Mouse (Mus musculus) spleen, adult 2 months (tissue): ENCODE measurements around the gene Npepps. TPM values are rescaled to one million over a fixed set of nuclear protein-coding genes. Genes with fewer than 3 reads are reported as not detected.

Experiments
- DNase-seq, 2 experiments: peaks; one replicate each; pipeline versions ENCODE4 v3.0.0 to v3.0.0-alpha.2; 2012 to 2021; ENCODE audit warnings: low spot score in 2 of 2, low read depth in 1 of 2
- H3K27ac ChIP-seq: fragments of 200-500 bp; 2 replicates; pipeline ENCODE4 v1.5.1; 2012; ENCODE audit warnings: low read length, inconsistent platforms; ENCODE audit not compliant: insufficient read depth
- H3K27me3 ChIP-seq: fragments of 200-500 bp; 2 replicates; pipeline ENCODE4 v1.6.1; 2012; ENCODE audit warnings: mild to moderate bottlenecking, moderate library complexity, low read length, inconsistent platforms; ENCODE audit not compliant: control insufficient read depth, insufficient read depth
- H3K36me3 ChIP-seq: fragments of 200-500 bp; 2 replicates; pipeline ENCODE4 v1.6.1; 2012; ENCODE audit warnings: mild to moderate bottlenecking, low read length, inconsistent platforms; ENCODE audit not compliant: control insufficient read depth, insufficient read depth
- H3K4me1 ChIP-seq: fragments of 200-500 bp; 2 replicates; pipeline ENCODE4 v1.6.1; 2011; ENCODE audit warnings: inconsistent platforms; ENCODE audit not compliant: control insufficient read depth, insufficient read depth, insufficient read length
- H3K4me3 ChIP-seq: fragments of 200-500 bp; 2 replicates; pipeline ENCODE4 v1.5.1; 2011; ENCODE audit warnings: mild to moderate bottlenecking, inconsistent platforms; ENCODE audit not compliant: insufficient read depth, insufficient read length; ENCODE audit errors: extremely low read depth
- CTCF ChIP-seq: fragments of 200-500 bp; IDR thresholded peaks from 2 replicates; pipeline ENCODE4 v1.5.1; 2011; ENCODE audit warnings: mild to moderate bottlenecking, inconsistent platforms; ENCODE audit not compliant: insufficient read depth, insufficient read length, insufficient replicate concordance; ENCODE audit errors: extremely low read depth
- POLR2A ChIP-seq: fragments of 200-500 bp; IDR thresholded peaks from 2 replicates; pipeline ENCODE4 v1.6.1; 2011; ENCODE audit warnings: low read depth, low read length, inconsistent platforms
- WGBS: fragments of 180-500 bp; shearing (Covaris S2); methylation state at CpG from one replicate; pipeline ENCODE4 v1.1.7; 2018; 5-methylcytosine and 5-hydroxymethylcytosine counted together
- polyA plus RNA-seq: library from polyadenylated mRNA; depleted of rRNA; stranded (reverse); fragments of >200 nt; gene quantifications from 2 replicates; pipeline ENCODE4 v1.2.3, GENCODE M21; 2012

The Npepps gene
- polyA plus RNA-seq, 1 experiment, result 11.7 TPM

DNA sequence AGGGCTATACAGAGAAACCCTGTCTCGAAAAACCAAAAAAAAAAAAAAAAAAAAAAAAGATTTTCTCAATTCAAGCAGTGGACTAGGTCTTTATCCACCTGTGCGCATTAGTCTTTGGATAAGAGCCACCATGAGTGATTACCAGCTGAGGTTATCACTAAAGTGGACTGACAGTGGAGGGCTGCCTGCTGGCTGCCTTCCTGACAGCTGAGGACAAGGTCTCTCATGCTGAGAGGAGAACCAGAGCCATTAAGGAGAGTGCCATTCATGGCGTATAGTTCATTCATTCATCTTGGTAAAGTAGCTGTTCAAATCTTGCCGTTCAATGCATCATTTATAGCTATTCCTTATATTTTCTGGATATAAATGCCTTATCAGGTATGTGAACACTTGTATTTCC lies 16.1 kb upstream of the Npepps start:
- H3K4me1 ChIP-seq, result no peaks in the 10 kb centered on the region; the same call in 1 of the 2 replicates
- no peak overlapping the region for H3K4me3 ChIP-seq
- no peaks in the 10 kb centered on the region for H3K27me3 ChIP-seq
- WGBS, result 92% methylated on average over 3 of the region's 4 CpGs
- no peak overlapping the region for H3K27ac ChIP-seq
- TF ChIP-seq POLR2A (no peak), CTCF (no peak)
- H3K36me3 ChIP-seq, result no peaks in the 10 kb centered on the region
- no peak for DNase-seq

DNA sequence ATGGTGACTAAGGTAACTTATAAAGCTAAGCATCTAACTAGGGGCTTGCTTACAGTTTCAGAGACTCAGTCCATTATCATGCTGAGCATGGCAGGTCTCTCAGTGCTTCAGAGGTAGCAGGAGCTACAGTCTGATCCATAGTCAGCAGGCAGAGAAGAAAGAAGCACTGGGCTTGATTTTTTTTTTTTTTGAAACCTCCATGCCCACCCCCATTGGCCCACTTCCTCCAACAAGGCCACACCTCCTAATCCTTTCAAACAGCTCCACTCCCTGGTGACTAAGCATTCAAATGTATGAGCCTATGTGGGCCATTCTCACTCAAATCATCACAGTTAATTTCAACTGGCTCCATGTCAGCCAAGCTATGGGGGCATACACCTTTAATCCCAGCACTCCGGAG lies 12.3 kb upstream of the Npepps start:
- DNase-seq, result no peak
- Histone ChIP-seq H3K4me3 (no peak overlapping the region), H3K4me1 (no peaks in the 10 kb centered on the region), H3K27ac (no peak overlapping the region), H3K27me3 (no peaks in the 10 kb centered on the region), H3K36me3 (no peaks in the 10 kb centered on the region)
- TF ChIP-seq CTCF, result no peak
- TF ChIP-seq POLR2A, result no peak
- 96% methylated on average over 1 of the region's 1 CpGs for WGBS

DNA sequence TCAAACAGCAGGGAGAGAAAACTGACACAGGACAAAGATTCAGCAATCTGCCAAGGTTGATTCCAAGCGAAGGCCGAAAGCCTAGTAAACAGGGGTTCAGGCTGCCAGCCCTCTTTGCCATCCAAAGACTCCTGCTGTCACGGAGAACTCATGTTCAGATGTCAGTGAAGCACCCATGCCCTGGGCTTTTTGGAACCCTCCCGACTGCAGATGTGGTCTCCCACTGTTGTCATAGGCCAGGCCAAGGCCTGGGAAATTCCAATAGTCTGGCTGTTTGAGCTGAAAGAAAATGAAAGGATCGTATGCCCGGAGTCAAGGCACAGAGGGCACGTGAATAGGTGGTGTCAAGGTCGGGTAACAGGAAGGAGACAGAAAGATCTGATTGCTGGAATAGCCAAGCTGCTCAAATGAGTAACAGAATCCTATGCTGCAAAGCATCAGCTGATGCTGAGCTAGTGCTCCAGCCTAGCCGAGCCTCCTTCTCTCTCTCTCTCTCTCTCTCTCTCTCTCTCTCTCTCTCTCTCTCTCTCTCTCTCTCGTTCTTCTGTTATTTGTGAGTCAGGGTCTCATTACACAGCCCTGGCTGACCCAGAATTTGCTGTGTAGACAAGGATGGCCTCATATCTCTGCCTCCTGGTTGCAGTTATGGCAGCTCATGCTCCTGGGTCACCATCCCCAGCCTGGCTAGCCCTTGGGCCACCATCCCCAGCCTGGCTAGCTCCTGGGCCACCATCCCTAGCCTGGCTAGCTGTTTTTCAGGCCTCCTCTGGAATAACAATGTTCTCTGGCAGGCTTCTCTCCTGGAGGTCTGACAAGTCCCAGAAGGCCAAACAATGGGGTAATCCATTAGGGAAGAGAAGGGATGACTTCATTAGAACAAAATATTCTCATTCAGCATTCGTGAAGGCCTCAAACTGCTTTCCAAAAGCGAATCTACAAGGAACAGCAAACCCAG lies 9.1 kb upstream of the Npepps start:
- TF ChIP-seq CTCF, result no peak
- TF ChIP-seq POLR2A, result no peak
- 85% methylated on average over 12 of the region's 12 CpGs for WGBS
- no peak overlapping the region for H3K27ac ChIP-seq

DNA sequence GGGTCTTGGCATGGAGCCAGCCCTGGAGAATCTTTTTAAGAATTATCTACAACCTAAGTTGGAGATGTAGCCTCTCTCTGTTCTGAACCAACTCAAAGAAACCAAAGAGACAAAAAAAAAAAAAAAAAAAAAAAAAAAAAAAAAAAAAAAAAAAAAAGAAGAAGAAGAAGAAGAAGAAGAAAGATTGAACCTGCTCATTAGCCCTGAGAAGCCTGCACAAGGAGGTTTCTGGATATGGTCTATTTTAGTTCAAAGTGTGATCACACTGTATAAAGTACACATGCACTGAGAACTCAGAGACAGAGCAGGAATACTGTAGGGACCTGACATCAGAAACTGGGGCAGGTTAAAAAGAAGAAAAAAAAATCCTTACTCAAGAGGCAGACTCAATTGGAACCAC lies 7.2 kb upstream of the Npepps start:
- Histone ChIP-seq H3K4me1 (no peaks in the 10 kb centered on the region), H3K27me3 (no peaks in the 10 kb centered on the region), H3K36me3 (no peaks in the 10 kb centered on the region), H3K27ac (no peak overlapping the region), H3K4me3 (no peak overlapping the region)
- no peak for DNase-seq
- TF ChIP-seq POLR2A, result no peak
- no peak for TF ChIP-seq CTCF

More for the DNA sequence above, 9.1 kb upstream of the Npepps start:
- Histone ChIP-seq H3K27me3 (no peaks in the 10 kb centered on the region), H3K4me3 (no peak overlapping the region), H3K36me3 (no peaks in the 10 kb centered on the region), H3K4me1 (no peaks in the 10 kb centered on the region)
- no peak for DNase-seq

DNA sequence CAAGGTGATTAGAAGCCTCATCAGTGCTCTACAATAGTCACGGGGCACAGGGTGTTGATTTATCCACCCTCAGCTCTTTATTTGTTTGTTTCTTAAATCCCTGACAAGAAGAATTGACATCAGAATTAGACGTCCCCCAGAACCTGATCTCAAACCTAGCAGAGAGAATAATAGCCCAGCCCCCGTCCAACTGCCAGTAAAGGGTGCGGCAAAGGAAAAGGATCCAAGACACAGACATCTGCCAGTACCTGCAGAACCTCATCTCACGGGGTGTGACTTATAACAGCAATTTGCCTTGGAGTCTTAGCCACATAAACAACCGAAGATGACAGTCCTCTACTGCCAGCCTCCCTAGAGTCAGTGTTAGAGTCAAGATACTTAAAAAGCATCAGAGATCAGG lies 6.5 kb upstream of the Npepps start:
- TF ChIP-seq CTCF (no peak), POLR2A (no peak)
- no peaks in the 10 kb centered on the region for H3K27me3 ChIP-seq
- no peaks in the 10 kb centered on the region for H3K36me3 ChIP-seq
- DNase-seq, result no peak
- WGBS, result 82% methylated on average over 6 of the region's 6 CpGs
- H3K27ac ChIP-seq, result no peak overlapping the region
- no peak overlapping the region for H3K4me3 ChIP-seq
- no peaks in the 10 kb centered on the region for H3K4me1 ChIP-seq

DNA sequence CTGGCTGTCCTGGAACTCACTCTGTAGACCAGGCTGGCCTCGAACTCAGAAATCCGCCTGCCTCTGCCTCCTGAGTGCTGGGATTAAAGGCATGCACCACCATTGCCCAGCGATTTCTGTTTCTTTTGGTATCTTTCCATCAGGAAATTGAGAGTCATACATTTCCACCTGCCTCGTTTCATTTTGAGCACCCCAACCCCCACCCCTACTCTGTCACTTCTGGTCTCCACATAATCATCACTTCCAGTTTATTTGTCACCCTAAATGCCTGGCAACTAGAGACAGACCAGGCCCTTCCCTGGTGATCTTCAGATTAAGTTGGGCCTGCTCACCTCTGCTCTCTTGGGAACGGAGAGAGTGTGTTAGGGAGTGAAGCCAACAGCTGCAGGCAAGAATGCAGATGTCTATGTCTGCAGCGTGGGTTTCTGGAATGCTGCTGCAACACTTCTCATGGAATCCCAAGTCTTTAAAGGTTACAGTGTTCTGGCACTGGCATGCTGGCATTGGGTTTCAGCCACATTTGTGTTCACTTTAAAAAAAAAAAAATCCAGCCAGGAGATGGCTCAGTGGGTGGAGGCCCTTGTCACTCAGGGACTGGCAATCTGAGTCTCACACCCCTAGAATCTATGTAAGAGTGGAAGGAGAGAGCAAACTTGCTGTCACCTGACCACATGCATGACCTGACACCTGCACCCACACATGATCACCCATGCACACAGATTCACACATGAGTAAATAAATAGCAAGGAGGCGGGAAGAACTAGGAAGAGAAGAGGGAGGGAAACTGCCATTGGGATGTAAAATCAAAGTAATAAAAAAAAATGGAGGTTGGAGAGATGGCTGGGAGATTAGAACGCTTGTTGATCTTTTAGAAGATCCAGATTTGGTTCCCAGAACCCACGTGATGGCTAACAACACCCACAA lies 5.7 kb upstream of the Npepps start:
- Histone ChIP-seq H3K36me3 (no peaks in the 10 kb centered on the region), H3K27ac (no peak overlapping the region), H3K4me3 (no peak overlapping the region), H3K4me1 (no peaks in the 10 kb centered on the region), H3K27me3 (no peaks in the 10 kb centered on the region)
- TF ChIP-seq POLR2A, result no peak
- TF ChIP-seq CTCF, result no peak
- no peak for DNase-seq
- 75% methylated on average over 9 of the region's 9 CpGs for WGBS
